Mouse (Mus musculus) kidney, adult 2 months (tissue): ENCODE data around the gene Zfp13.

Experiments used
- CTCF ChIP-seq: fragments of 200-500 bp; conservative IDR thresholded peaks from 2 replicates; pipeline ENCODE4 v1.5.1; 2011; ENCODE audit warnings: low read depth, mild to moderate bottlenecking, control low read depth, low read length, moderate library complexity, mixed read lengths; ENCODE audit not compliant: insufficient read depth, insufficient read length
- POLR2A ChIP-seq: fragments of 200-500 bp; IDR thresholded peaks from one replicate; pipeline ENCODE4 v1.6.1; 2011; ENCODE audit warnings: low read depth, low read length, control low read depth

- TF ChIP-seq CTCF (no peak), POLR2A (no peak)
Observed at GRCm38 (mm10) chr17:23568370-23568769, 30.9 kb downstream of the Zfp13 start.
